Mouse (Mus musculus) CH12.LX (cell line): ENCODE measurements around the gene Clrn2. TPM values are rescaled to one million over a fixed set of nuclear protein-coding genes. Genes with fewer than 3 reads are reported as not detected.

Source experiments
- DNase-seq: peaks from one replicate; pipeline ENCODE4 v3.0.0-alpha.2; 2013; ENCODE audit errors: extremely low read depth
- H3K27ac ChIP-seq: 2 replicates; pipeline ENCODE4 v1.5.1; 2012; ENCODE audit warnings: low read depth, mild to moderate bottlenecking, control low read depth, moderate library complexity; ENCODE audit not compliant: insufficient read depth
- H3K27me3 ChIP-seq: replicated peaks from 2 replicates; pipeline ENCODE3; 2012; ENCODE audit warnings: inconsistent platforms
- H3K36me3 ChIP-seq, 2 experiments: replicated peaks in 1 of 2; 2 replicates each; pipeline versions ENCODE3 to v1.6.1; 2012; ENCODE audit warnings: inconsistent platforms in 1 of 2, low read length in 1 of 2, mild to moderate bottlenecking in 1 of 2, mixed read lengths in 1 of 2, moderate library complexity in 1 of 2; ENCODE audit not compliant: control insufficient read depth in 1 of 2, insufficient read depth in 1 of 2
- H3K4me1 ChIP-seq, 2 experiments: 2 replicates each; pipeline ENCODE4 v1.6.1; 2012; ENCODE audit warnings: inconsistent platforms in 1 of 2, moderate library complexity in 1 of 2; ENCODE audit not compliant: insufficient read depth in 2 of 2, control insufficient read depth in 1 of 2
- H3K4me2 ChIP-seq: 2 replicates; pipeline ENCODE4 v1.6.1; 2012; ENCODE audit warnings: low read depth, mild to moderate bottlenecking, control low read depth; ENCODE audit not compliant: poor library complexity, insufficient read depth, severe bottlenecking
- H3K4me3 ChIP-seq, 3 experiments: fragments of 150-350 bp in 1 of 3; sonication (generic) in 1 of 3; replicated peaks in 1 of 3; 2 replicates each; pipeline versions ENCODE3 to v1.5.1; 2011 to 2012; ENCODE audit warnings: low read depth in 2 of 3, low read length in 2 of 3, mild to moderate bottlenecking in 2 of 3, moderate library complexity in 2 of 3, control low read depth in 1 of 3, improper control_type of control experiment in 1 of 3, inconsistent platforms in 1 of 3, mixed read lengths in 1 of 3; ENCODE audit not compliant: poor library complexity in 1 of 3
- H3K79me2 ChIP-seq: replicated peaks from 2 replicates; pipeline ENCODE4 v1.6.1; 2012; ENCODE audit warnings: mild to moderate bottlenecking, moderate library complexity; ENCODE audit not compliant: control insufficient read depth, poor library complexity, insufficient read depth, severe bottlenecking; ENCODE audit errors: extremely low read depth
- H3K9ac ChIP-seq: 2 replicates; pipeline ENCODE4 v1.6.1; 2012; ENCODE audit warnings: low read depth, mild to moderate bottlenecking, control low read depth, moderate library complexity; ENCODE audit not compliant: insufficient read depth
- H3K9me3 ChIP-seq: replicated peaks from 2 replicates; pipeline ENCODE3; 2012; ENCODE audit warnings: low read length, inconsistent platforms, mixed read lengths
- CTCF ChIP-seq, 2 experiments: IDR thresholded peaks in 1 of 2; conservative IDR thresholded peaks in 1 of 2; 2 replicates each; pipeline ENCODE4 v1.5.1; 2011 to 2012; ENCODE audit warnings: low read depth in 2 of 2, low read length in 2 of 2, improper control_type of control experiment in 1 of 2, inconsistent platforms in 1 of 2, mild to moderate bottlenecking in 1 of 2, moderate library complexity in 1 of 2
- E2F4 ChIP-seq: IDR thresholded peaks from 2 replicates; pipeline ENCODE4 v1.6.1; 2011; ENCODE audit warnings: low read depth, low read length, improper control_type of control experiment; ENCODE audit not compliant: insufficient replicate concordance
- HCFC1 ChIP-seq: IDR thresholded peaks from 2 replicates; pipeline ENCODE4 v1.6.1; 2012; ENCODE audit warnings: low read depth, mild to moderate bottlenecking, inconsistent platforms, low read length, improper control_type of control experiment
- JUN ChIP-seq: IDR thresholded peaks from 2 replicates; pipeline ENCODE4 v1.6.1; 2011; ENCODE audit warnings: low read depth, mild to moderate bottlenecking, low read length, improper control_type of control experiment, moderate library complexity; ENCODE audit not compliant: insufficient read depth
- JUND ChIP-seq: conservative IDR thresholded peaks from 2 replicates; pipeline ENCODE4 v1.6.1; 2011; ENCODE audit warnings: low read depth, low read length, improper control_type of control experiment
- MAFK ChIP-seq: IDR thresholded peaks from 2 replicates; pipeline ENCODE4 v1.6.1; 2011; ENCODE audit warnings: low read length, improper control_type of control experiment; ENCODE audit not compliant: insufficient replicate concordance
- MAZ ChIP-seq: IDR thresholded peaks from 2 replicates; pipeline ENCODE4 v1.6.1; 2012; ENCODE audit warnings: low read depth, mild to moderate bottlenecking, inconsistent platforms, low read length, improper control_type of control experiment, moderate library complexity
- MEF2A ChIP-seq: IDR thresholded peaks from 2 replicates; pipeline ENCODE4 v1.6.1; 2014; ENCODE audit warnings: low read depth, mild to moderate bottlenecking, inconsistent platforms, low read length, improper control_type of control experiment, borderline replicate concordance
- NELFE ChIP-seq: IDR thresholded peaks from 2 replicates; pipeline ENCODE4 v1.6.1; 2011; ENCODE audit warnings: low read depth, low read length, improper control_type of control experiment
- POLR2A ChIP-seq: IDR thresholded peaks from 2 replicates; pipeline ENCODE4 v1.6.1; 2011; ENCODE audit warnings: low read depth, mild to moderate bottlenecking, improper control_type of control experiment, low read length
- POLR2AphosphoS2 ChIP-seq: IDR thresholded peaks from 2 replicates; pipeline ENCODE4 v1.6.1; 2011; ENCODE audit warnings: low read depth, low read length, improper control_type of control experiment
- RAD21 ChIP-seq: IDR thresholded peaks from 2 replicates; pipeline ENCODE4 v1.6.1; 2011; ENCODE audit warnings: low read depth, mild to moderate bottlenecking, low read length, improper control_type of control experiment, moderate library complexity
- RCOR1 ChIP-seq: conservative IDR thresholded peaks from 2 replicates; pipeline ENCODE4 v1.6.1; 2012; ENCODE audit warnings: low read depth, mild to moderate bottlenecking, inconsistent platforms, low read length, improper control_type of control experiment
- SMC3 ChIP-seq: IDR thresholded peaks from 2 replicates; pipeline ENCODE4 v1.6.1; 2011; ENCODE audit warnings: low read depth, low read length, improper control_type of control experiment
- TCF12 ChIP-seq: IDR thresholded peaks from 2 replicates; pipeline ENCODE4 v1.6.1; 2014; ENCODE audit warnings: low read depth, mild to moderate bottlenecking, inconsistent platforms, low read length, improper control_type of control experiment
- UBTF ChIP-seq: IDR thresholded peaks from 2 replicates; pipeline ENCODE4 v1.6.1; 2012; ENCODE audit warnings: low read depth, mild to moderate bottlenecking, inconsistent platforms, low read length, improper control_type of control experiment, moderate library complexity
- USF2 ChIP-seq: conservative IDR thresholded peaks from 2 replicates; pipeline ENCODE4 v1.6.1; 2011; ENCODE audit warnings: low read depth, low read length, improper control_type of control experiment
- ZC3H11A ChIP-seq: IDR thresholded peaks from 2 replicates; pipeline ENCODE4 v1.6.1; 2012; ENCODE audit warnings: low read depth, mild to moderate bottlenecking, inconsistent platforms, low read length, improper control_type of control experiment
- ZNF384 ChIP-seq: IDR thresholded peaks from 2 replicates; pipeline ENCODE4 v1.6.1; 2012; ENCODE audit warnings: low read depth, low read length, improper control_type of control experiment, inconsistent platforms
- dilution Hi-C: fragments of 300-500 bp; cut with MboI; formaldehyde crosslinking; loops from 2 replicates; pipeline ENCODE4 v1.14.3; 2020; ENCODE audit warnings: low sequenced_read_pairs; ENCODE audit not compliant: extremely low pct_unique_long_range_greater_than_20kb, extremely low pct_ligation_motif_present
- in situ Hi-C: fragments of 300-500 bp; cut with MboI; formaldehyde crosslinking; loops from 3 replicates; pipeline ENCODE4 v1.14.3; 2019; ENCODE audit warnings: low sequenced_read_pairs, low pct_ligation_motif_present, low pct_unique_long_range_greater_than_20kb, mixed read lengths
- polyA plus RNA-seq: library from polyadenylated mRNA; unstranded; fragments of >175 nt; gene quantifications from 2 replicates; pipeline ENCODE4 v1.2.1, GENCODE M21; 2012; ENCODE audit warnings: low read depth; ENCODE audit not compliant: insufficient read length
- total RNA-seq, 2 experiments: library from RNA; depleted of rRNA; stranded (reverse); fragments of 300-350 nt in 1 of 2; fragments of >200 nt in 1 of 2; gene quantifications; 2 replicates each; pipeline ENCODE4 v1.2.3; 2012 to 2014

Clrn2 gene
- total and polyA plus RNA-seq, 3 experiments = not detected

GRCm38 (mm10) chr5:45449831-45450716 lies 3.5 kb upstream of the Clrn2 start, which contains the start of gene Qdpr (continued):
- peak; percentile 16 for TF ChIP-seq HCFC1

DNA sequence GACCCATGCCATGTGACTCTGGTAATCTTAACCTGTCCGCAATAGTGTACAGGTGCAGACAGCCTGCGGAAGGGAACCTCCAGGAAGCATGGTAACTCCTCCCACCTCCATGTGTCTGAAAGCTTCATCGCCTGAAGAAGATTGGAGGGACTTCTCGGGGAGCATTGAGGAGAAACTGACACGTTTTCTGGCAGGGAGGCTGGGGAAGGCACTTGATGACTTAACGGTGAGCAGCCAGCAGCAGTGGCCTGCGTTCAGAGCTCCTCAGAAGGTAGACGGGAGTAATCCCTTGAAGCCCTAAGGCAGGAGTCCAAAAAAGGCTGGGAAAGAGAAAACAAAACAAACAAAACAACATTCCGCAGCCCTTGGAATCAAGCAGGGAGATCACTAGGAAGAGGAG lies 905 bp downstream of the Clrn2 start:
- no peaks in the 10 kb centered on the region for H3K36me3 ChIP-seq
- H3K4me2 ChIP-seq = no peak overlapping the region
- H3K9me3 ChIP-seq = no peaks in the 10 kb centered on the region
- no peak overlapping the region for H3K9ac ChIP-seq
- H3K79me2 ChIP-seq = no peaks in the 10 kb centered on the region
- H3K27ac ChIP-seq = no peak overlapping the region
- H3K27me3 ChIP-seq = peaks cover 6% of the 10 kb centered on the region
- dilution Hi-C loops = no loop called here
- peaks cover 0 to 5% of the 10 kb centered on the region in 2 experiments; a peak in 2 of 4 replicates for H3K4me1 ChIP-seq
- in situ Hi-C loops = loop anchor here (25.0 kb wide), 1 partner anchor 883 kb away; no protein-coding TSS in a partner anchor
- H3K4me3 ChIP-seq = no peak overlapping the region
- no peak for DNase-seq
- TF ChIP-seq HCFC1 (no peak), MAFK (no peak), RCOR1 (no peak), SMC3 (no peak), POLR2A (no peak), ZNF384 (no peak), ZC3H11A (no peak), USF2 (no peak), JUND (no peak), NELFE (no peak), UBTF (no peak), JUN (no peak), CTCF (conservative IDR thresholded peaks at IDR 0.05 in 1 of 2, IDR thresholded peaks at IDR 0.05 in 1 of 2; ENCODE audit: low read depth in 2 of 2, low read length in 2 of 2) (no peak), RAD21 (no peak), MEF2A (no peak), TCF12 (no peak), E2F4 (no peak), POLR2AphosphoS2 (no peak), MAZ (no peak)
- TF ChIP-seq, all 38 proteins: peak for 0
